Mouse (Mus musculus): ENCODE measurements around the gene Tgm2.

DNA sequence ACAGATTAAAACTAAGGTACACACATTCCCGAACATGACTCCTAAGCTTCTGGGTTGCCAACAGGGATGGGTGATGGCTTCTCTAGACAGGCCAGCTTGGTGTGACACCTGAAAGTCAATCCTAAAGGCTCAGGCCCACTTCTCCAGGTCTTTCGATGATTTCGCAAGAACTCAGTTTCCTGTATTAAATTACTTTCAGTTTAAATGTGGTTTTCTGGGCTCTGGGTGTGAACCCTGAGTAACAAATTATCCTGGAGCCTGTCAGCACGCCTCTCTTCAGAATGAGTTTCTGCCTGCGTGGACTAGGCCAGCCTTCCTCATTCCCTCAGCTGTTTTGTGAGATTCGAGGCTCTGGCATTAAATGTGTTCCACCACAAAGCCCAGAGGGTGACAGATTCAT is 16.8 kb upstream of the Tgm2 start:
- no peak for TF ChIP-seq CTCF (IDR thresholded peaks at IDR 0.05; ENCODE audit: insufficient read depth, low read depth, low read length)
- no peak for TF ChIP-seq POLR2A (IDR thresholded peaks at IDR 0.05; ENCODE audit: insufficient read depth, low read depth, low read length)

Data from olfactory bulb, adult 2 months (tissue).